Mouse (Mus musculus) G1E (cell line): ENCODE data around the gene Ccdc117. TPM values are rescaled to one million over a fixed set of nuclear protein-coding genes. Genes with fewer than 3 reads are reported as not detected.
A peak's percentile ranks its signal among the peaks of the same experiment; 100 is the strongest.

ENCODE experiments used
- ATAC-seq: 2 replicates; pipeline ENCODE4 v1.8.0; 2016; ENCODE audit warnings: mild to moderate bottlenecking; ENCODE audit not compliant: insufficient number of reproducible peaks, poor library complexity, low FRiP score, severe bottlenecking; ENCODE audit errors: extremely low read depth
- DNase-seq: peaks from one replicate; pipeline ENCODE4 v3.0.0; 2012; ENCODE audit warnings: low spot score
- H3K27me3 ChIP-seq: 2 replicates; pipeline ENCODE4 v1.6.1; 2012; ENCODE audit warnings: mild to moderate bottlenecking, low read length, inconsistent platforms; ENCODE audit not compliant: insufficient read depth
- H3K36me3 ChIP-seq: replicated peaks from 2 replicates; pipeline ENCODE3; 2012; ENCODE audit warnings: mild to moderate bottlenecking, inconsistent platforms
- H3K4me1 ChIP-seq: 2 replicates; pipeline ENCODE4 v1.6.1; 2012; ENCODE audit warnings: low read depth, low read length, inconsistent platforms, mixed read lengths; ENCODE audit not compliant: insufficient read depth
- H3K4me3 ChIP-seq: 2 replicates; pipeline ENCODE4 v1.5.1; 2012; ENCODE audit warnings: low read depth, mild to moderate bottlenecking, inconsistent platforms, low read length, moderate library complexity, mixed read lengths
- H3K9me3 ChIP-seq: replicated peaks from 2 replicates; pipeline ENCODE4 v1.6.1; 2012; ENCODE audit warnings: inconsistent platforms
- CTCF ChIP-seq: IDR thresholded peaks from 2 replicates; pipeline ENCODE4 v1.5.1; 2012; ENCODE audit warnings: low read depth, low read length, inconsistent platforms, mixed read lengths
- GATA1 ChIP-seq: IDR thresholded peaks from 2 replicates; pipeline ENCODE4 v1.6.1; 2012; ENCODE audit warnings: borderline replicate concordance, low read length, inconsistent platforms, mixed read lengths
- GATA2 ChIP-seq: IDR thresholded peaks from 2 replicates; pipeline ENCODE4 v1.6.1; 2012; ENCODE audit warnings: low read depth, low read length, inconsistent platforms, borderline replicate concordance
- POLR2AphosphoS5 ChIP-seq: IDR thresholded peaks from 2 replicates; pipeline ENCODE4 v1.6.1; 2012; ENCODE audit warnings: low read depth, low read length, inconsistent platforms; ENCODE audit not compliant: insufficient replicate concordance
- TAL1 ChIP-seq: conservative IDR thresholded peaks from 2 replicates; pipeline ENCODE4 v1.6.1; 2012; ENCODE audit warnings: low read depth, low read length, inconsistent platforms, mixed read lengths
- polyA plus RNA-seq: library from polyadenylated mRNA; stranded (reverse); fragments of >175 nt; gene quantifications from 2 replicates; pipeline ENCODE4 v1.2.3, GENCODE M21; 2012
- total RNA-seq, 2 experiments: library from RNA; stranded (forward) in 1 of 2; stranded (reverse) in 1 of 2; fragments of 200-1000 nt in 1 of 2; fragments of >200 nt in 1 of 2; fragmentation: Nextera tagmentation in 1 of 2; gene quantifications; 2 replicates each; pipeline ENCODE4 v1.2.3; 2014 to 2017

Gene Ccdc117
- total and polyA plus RNA-seq, 3 experiments = 12.6 to 57.1 (median 31.8) TPM

- no peak for DNase-seq
- TF ChIP-seq CTCF (no peak), POLR2AphosphoS5 (no peak), GATA2 (no peak), GATA1 (no peak), TAL1 (no peak)
- Histone ChIP-seq H3K36me3 (no peaks in the 10 kb centered on the region), H3K4me1 (peaks cover 83% of the 10 kb centered on the region), H3K9me3 (no peaks in the 10 kb centered on the region), H3K27me3 (no peaks in the 10 kb centered on the region), H3K4me3 (no peak overlapping the region)
- ATAC-seq = no peak
These were observed 25.7 kb upstream of the Ccdc117 start for GRCm38 (mm10) chr11:5567654-5568053.

- Histone ChIP-seq H3K27me3 (no peaks in the 10 kb centered on the region), H3K36me3 (no peaks in the 10 kb centered on the region), H3K4me3 (no peak overlapping the region; the same call in 1 of the 2 replicates), H3K9me3 (no peaks in the 10 kb centered on the region), H3K4me1 (peaks cover 78% of the 10 kb centered on the region)
- TF ChIP-seq GATA1 = no peak
- no peak for TF ChIP-seq CTCF
- no peak for TF ChIP-seq POLR2AphosphoS5
- TF ChIP-seq TAL1 = no peak
- DNase-seq = no peak
- no peak for ATAC-seq
These were observed 24.5 kb upstream of the Ccdc117 start for GRCm38 (mm10) chr11:5566506-5566905.

- Histone ChIP-seq H3K4me1 (peaks cover 74% of the 10 kb centered on the region), H3K4me3 (no peak overlapping the region), H3K27me3 (no peaks in the 10 kb centered on the region), H3K36me3 (no peaks in the 10 kb centered on the region), H3K9me3 (no peaks in the 10 kb centered on the region)
- DNase-seq (no peak), ATAC-seq (no peak)
- TF ChIP-seq GATA1 = no peak
- TF ChIP-seq GATA2 = no peak
- TF ChIP-seq TAL1 = no peak
- no peak for TF ChIP-seq POLR2AphosphoS5
- TF ChIP-seq CTCF = no peak
These were observed 23.6 kb upstream of the Ccdc117 start for GRCm38 (mm10) chr11:5565596-5565995.

GRCm38 (mm10) chr11:5563898-5564297 is 21.9 kb upstream of the Ccdc117 start:
- no peak for TF ChIP-seq CTCF
- TF ChIP-seq TAL1 = no peak
- TF ChIP-seq GATA2 = no peak
- no peak for TF ChIP-seq GATA1
- TF ChIP-seq POLR2AphosphoS5 = no peak
- DNase-seq (no peak), ATAC-seq (no peak)
- Histone ChIP-seq H3K4me3 (no peak overlapping the region), H3K4me1 (peaks cover 77% of the 10 kb centered on the region), H3K9me3 (no peaks in the 10 kb centered on the region), H3K27me3 (no peaks in the 10 kb centered on the region), H3K36me3 (no peaks in the 10 kb centered on the region)

- ATAC-seq (peak; percentile 34; the same call in 1 of the 2 replicates), DNase-seq (no peak)
- no peak overlapping the region for H3K4me3 ChIP-seq
- peaks cover 70% of the 10 kb centered on the region for H3K4me1 ChIP-seq
- no peaks in the 10 kb centered on the region for H3K27me3 ChIP-seq
- H3K36me3 ChIP-seq = no peaks in the 10 kb centered on the region
- no peak for TF ChIP-seq GATA2
- TF ChIP-seq CTCF = no peak
- TF ChIP-seq POLR2AphosphoS5 = no peak
- no peak for TF ChIP-seq TAL1
- TF ChIP-seq GATA1 = no peak
- no peaks in the 10 kb centered on the region for H3K9me3 ChIP-seq
These were observed 20.8 kb upstream of the Ccdc117 start for GRCm38 (mm10) chr11:5562625-5563268.

- no peak for ATAC-seq
These were observed 18.3 kb upstream of the Ccdc117 start for GRCm38 (mm10) chr11:5560273-5560672.

GRCm38 (mm10) chr11:5551931-5552330 is 9.9 kb upstream of the Ccdc117 start:
- Histone ChIP-seq H3K4me3 (no peak overlapping the region), H3K9me3 (peaks cover 3% of the 10 kb centered on the region; the same call in 1 of the 2 replicates), H3K36me3 (no peaks in the 10 kb centered on the region), H3K4me1 (no peaks in the 10 kb centered on the region), H3K27me3 (no peaks in the 10 kb centered on the region)
- DNase-seq (no peak), ATAC-seq (no peak)
- no peak for TF ChIP-seq GATA2
- no peak for TF ChIP-seq POLR2AphosphoS5
- no peak for TF ChIP-seq CTCF
- no peak for TF ChIP-seq TAL1
- no peak for TF ChIP-seq GATA1

More at GRCm38 (mm10) chr11:5560273-5560672, 18.3 kb upstream of the Ccdc117 start:
- no peak for DNase-seq
- Histone ChIP-seq H3K9me3 (no peaks in the 10 kb centered on the region), H3K4me1 (peaks cover 45% of the 10 kb centered on the region), H3K27me3 (no peaks in the 10 kb centered on the region), H3K36me3 (no peaks in the 10 kb centered on the region), H3K4me3 (no peak overlapping the region)
- TF ChIP-seq GATA2 (no peak), TAL1 (no peak), CTCF (no peak), POLR2AphosphoS5 (no peak), GATA1 (no peak)
